Mouse (Mus musculus): ENCODE results near the gene Vps37c. TPM values are rescaled to one million over a fixed set of nuclear protein-coding genes. Genes with fewer than 3 reads are reported as not detected.

Vps37c gene
- polyA plus RNA-seq, 1 experiment from 2014 or later: 27.7 TPM

DNA sequence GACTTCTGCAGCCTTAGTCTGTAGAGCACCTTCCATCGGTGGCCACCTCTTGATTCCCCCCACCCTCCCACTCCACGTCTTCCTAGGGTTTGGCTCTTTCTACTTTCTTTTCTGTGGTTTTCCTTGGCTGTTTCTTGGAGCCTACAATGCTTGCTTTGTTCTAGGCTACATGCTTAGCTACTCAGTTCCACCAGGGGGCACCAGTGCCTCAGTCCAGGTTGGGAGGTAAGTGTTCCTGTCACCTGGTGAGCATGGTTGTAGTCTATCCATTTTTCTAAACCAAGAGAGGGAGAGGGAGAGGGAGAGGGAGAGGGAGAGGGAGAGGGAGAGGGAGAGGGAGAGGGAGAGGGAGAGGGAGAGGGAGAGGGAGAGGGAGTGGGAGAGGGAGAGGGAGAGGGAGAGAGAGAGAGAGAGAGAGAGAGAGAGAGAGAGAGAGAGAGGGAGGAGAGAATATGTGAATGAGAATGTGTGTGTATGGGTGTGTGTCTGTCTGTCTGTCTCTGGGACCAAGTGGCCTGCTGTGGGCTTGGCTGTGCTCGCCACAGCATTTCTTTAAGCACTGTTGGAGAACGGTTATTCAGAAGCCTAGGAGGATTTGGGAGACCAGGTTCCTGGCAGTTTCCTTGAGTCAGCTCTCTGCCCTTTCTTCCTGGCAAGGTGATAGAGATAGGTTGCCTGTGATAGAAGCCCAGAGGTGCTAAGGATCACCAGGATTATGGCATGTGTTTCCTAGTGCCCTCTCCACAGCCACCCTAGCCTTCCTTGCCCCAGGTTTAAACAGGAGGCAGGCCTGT, 26.3 kb downstream of the Vps37c start:
- Histone ChIP-seq H3K27me3 (replicated peaks; ENCODE audit: control insufficient read depth, insufficient read depth, low read length) (no peaks in the 10 kb centered on the region), H3K9ac (ENCODE audit: low read depth, low read length) (peak overlapping the region; percentile 31), H3K4me1 (ENCODE audit: control insufficient read depth, insufficient read depth, low read depth, low read length) (peaks cover 12% of the 10 kb centered on the region), H3K4me3 (ENCODE audit: low read length) (no peak overlapping the region), H3K27ac (ENCODE audit: low read depth, low read length) (peak overlapping the region; percentile 51), H3K36me3 (ENCODE audit: control insufficient read depth, insufficient read depth, low read length) (peaks cover 23% of the 10 kb centered on the region), H3K4me2 (ENCODE audit: low read length) (no peak overlapping the region), H3K9me3 (ENCODE audit: control insufficient read depth, low read length) (no peaks in the 10 kb centered on the region)
- ATAC-seq: peak; percentile 73
- 38% methylated on average over 4 of the region's 4 CpGs for WGBS

- Histone ChIP-seq H3K4me2 (ENCODE audit: low read length) (no peak overlapping the region), H3K27me3 (replicated peaks; ENCODE audit: control insufficient read depth, insufficient read depth, low read length) (no peaks in the 10 kb centered on the region), H3K9me3 (ENCODE audit: control insufficient read depth, low read length) (no peaks in the 10 kb centered on the region), H3K9ac (ENCODE audit: low read depth, low read length) (no peak overlapping the region), H3K36me3 (ENCODE audit: control insufficient read depth, insufficient read depth, low read length) (peaks cover 23% of the 10 kb centered on the region), H3K27ac (ENCODE audit: low read depth, low read length) (peak overlapping the region; percentile 51; the same call in 1 of the 2 replicates), H3K4me1 (ENCODE audit: control insufficient read depth, insufficient read depth, low read depth, low read length) (peaks cover 13% of the 10 kb centered on the region), H3K4me3 (ENCODE audit: low read length) (no peak overlapping the region)
- WGBS: 93% methylated on average over 6 of the region's 6 CpGs
- ATAC-seq: no peak
These were observed 26.9 kb downstream of the Vps37c start for GRCm38 (mm10) chr19:10715476-10715875.

- Histone ChIP-seq H3K27ac (ENCODE audit: low read depth, low read length) (no peak overlapping the region), H3K9me3 (ENCODE audit: control insufficient read depth, low read length) (no peaks in the 10 kb centered on the region), H3K36me3 (ENCODE audit: control insufficient read depth, insufficient read depth, low read length) (peaks cover 4% of the 10 kb centered on the region), H3K9ac (ENCODE audit: low read depth, low read length) (no peak overlapping the region), H3K4me3 (ENCODE audit: low read length) (no peak overlapping the region), H3K4me1 (ENCODE audit: control insufficient read depth, insufficient read depth, low read depth, low read length) (peaks cover 19% of the 10 kb centered on the region), H3K4me2 (ENCODE audit: low read length) (no peak overlapping the region), H3K27me3 (replicated peaks; ENCODE audit: control insufficient read depth, insufficient read depth, low read length) (no peaks in the 10 kb centered on the region)
- ATAC-seq: no peak
- WGBS: 64% methylated on average over 7 of the region's 7 CpGs
These were observed 29.8 kb downstream of the Vps37c start for GRCm38 (mm10) chr19:10718251-10718775.

- Histone ChIP-seq H3K9me3 (ENCODE audit: control insufficient read depth, low read length) (no peaks in the 10 kb centered on the region), H3K36me3 (ENCODE audit: control insufficient read depth, insufficient read depth, low read length) (no peaks in the 10 kb centered on the region), H3K9ac (ENCODE audit: low read depth, low read length) (no peak overlapping the region; the same call in 1 of the 2 replicates), H3K4me2 (ENCODE audit: low read length) (no peak overlapping the region), H3K27ac (ENCODE audit: low read depth, low read length) (no peak overlapping the region; the same call in 1 of the 2 replicates), H3K27me3 (replicated peaks; ENCODE audit: control insufficient read depth, insufficient read depth, low read length) (no peaks in the 10 kb centered on the region), H3K4me3 (ENCODE audit: low read length) (no peak overlapping the region), H3K4me1 (ENCODE audit: control insufficient read depth, insufficient read depth, low read depth, low read length) (peaks cover 20% of the 10 kb centered on the region)
- 11% methylated on average over 2 of the region's 2 CpGs for WGBS
- ATAC-seq: 0 out of 2 replicates have a peak, but pooled peaks have one; percentile 3
These were observed 31.2 kb downstream of the Vps37c start for GRCm38 (mm10) chr19:10719751-10720150.

DNA sequence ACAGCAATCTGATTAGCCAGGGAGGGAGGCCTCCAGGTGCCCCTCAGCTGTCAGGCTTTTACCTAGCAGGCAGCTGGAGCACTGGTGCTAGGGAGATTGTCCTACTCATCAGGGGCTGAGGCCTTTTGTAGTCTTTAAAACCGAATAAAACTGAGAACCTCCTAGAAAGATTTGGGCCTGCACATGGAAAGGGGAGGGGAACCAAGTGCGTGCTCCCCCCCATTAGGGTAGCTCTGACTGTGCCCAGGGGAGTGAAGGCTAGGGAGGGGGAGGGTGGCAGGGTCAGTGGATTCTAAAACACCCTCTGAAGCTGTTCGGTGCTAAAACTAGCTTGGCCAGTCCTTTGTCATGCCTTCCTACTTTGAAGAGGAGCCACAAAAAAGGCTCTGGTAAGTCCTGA, 32.0 kb downstream of the Vps37c start:
- 31% methylated on average over 3 of the region's 3 CpGs for WGBS
- peak overlapping the region; percentile 25; the same call in 1 of the 2 replicates for H3K27ac ChIP-seq (ENCODE audit: low read depth, low read length)

DNA sequence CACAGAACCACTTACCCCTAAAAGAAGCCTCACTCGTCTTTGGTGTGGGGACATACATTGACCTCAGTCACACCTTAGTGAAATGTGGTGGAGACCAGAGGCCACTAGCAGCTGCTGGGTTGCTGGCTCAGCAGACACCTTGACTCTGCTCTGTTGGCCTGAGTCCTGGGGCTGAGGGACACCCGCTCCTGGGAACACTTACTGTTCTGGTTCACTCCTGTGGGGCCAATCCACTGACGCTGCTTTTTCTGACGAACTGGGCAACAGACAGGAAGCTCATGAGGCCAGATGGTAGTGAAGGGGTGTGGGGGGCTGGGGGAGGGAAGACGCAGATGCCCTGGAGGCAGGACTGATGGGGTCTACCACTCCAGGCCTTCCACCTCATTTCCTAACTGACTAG, 32.5 kb downstream of the Vps37c start:
- Histone ChIP-seq H3K36me3 (ENCODE audit: control insufficient read depth, insufficient read depth, low read length) (no peaks in the 10 kb centered on the region), H3K9me3 (ENCODE audit: control insufficient read depth, low read length) (no peaks in the 10 kb centered on the region), H3K9ac (ENCODE audit: low read depth, low read length) (no peak overlapping the region), H3K4me2 (ENCODE audit: low read length) (no peak overlapping the region), H3K27me3 (replicated peaks; ENCODE audit: control insufficient read depth, insufficient read depth, low read length) (no peaks in the 10 kb centered on the region), H3K4me3 (ENCODE audit: low read length) (no peak overlapping the region), H3K27ac (ENCODE audit: low read depth, low read length) (no peak overlapping the region), H3K4me1 (ENCODE audit: control insufficient read depth, insufficient read depth, low read depth, low read length) (peaks cover 18% of the 10 kb centered on the region)
- 39% methylated on average over 5 of the region's 5 CpGs for WGBS
- no peak for ATAC-seq

More for the DNA sequence above, 32.0 kb downstream of the Vps37c start:
- H3K9me3 ChIP-seq (ENCODE audit: control insufficient read depth, low read length): no peaks in the 10 kb centered on the region
- H3K9ac ChIP-seq (ENCODE audit: low read depth, low read length): no peak overlapping the region
- peaks cover 18% of the 10 kb centered on the region for H3K4me1 ChIP-seq (ENCODE audit: control insufficient read depth, insufficient read depth, low read depth, low read length)
- no peak overlapping the region for H3K4me3 ChIP-seq (ENCODE audit: low read length)
- H3K36me3 ChIP-seq (ENCODE audit: control insufficient read depth, insufficient read depth, low read length): no peaks in the 10 kb centered on the region
- H3K27me3 ChIP-seq (replicated peaks; ENCODE audit: control insufficient read depth, insufficient read depth, low read length): no peaks in the 10 kb centered on the region
- ATAC-seq: no peak
- H3K4me2 ChIP-seq (ENCODE audit: low read length): no peak overlapping the region

- no peak overlapping the region for H3K4me3 ChIP-seq (ENCODE audit: low read length)
- H3K9ac ChIP-seq (ENCODE audit: low read depth, low read length): peak overlapping the region; percentile 32; the same call in 1 of the 2 replicates
- H3K4me1 ChIP-seq (ENCODE audit: control insufficient read depth, insufficient read depth, low read depth, low read length): peaks cover 18% of the 10 kb centered on the region
- no peaks in the 10 kb centered on the region for H3K27me3 ChIP-seq (replicated peaks; ENCODE audit: control insufficient read depth, insufficient read depth, low read length)
- H3K9me3 ChIP-seq (ENCODE audit: control insufficient read depth, low read length): no peaks in the 10 kb centered on the region
- peak overlapping the region; percentile 17; the same call in 1 of the 2 replicates for H3K4me2 ChIP-seq (ENCODE audit: low read length)
- H3K36me3 ChIP-seq (ENCODE audit: control insufficient read depth, insufficient read depth, low read length): no peaks in the 10 kb centered on the region
- ATAC-seq: peak; percentile 9; the same call in 1 of the 2 replicates
- 15% methylated on average over 13 of the region's 13 CpGs for WGBS
- peak overlapping the region; percentile 35 for H3K27ac ChIP-seq (ENCODE audit: low read depth, low read length)
These were observed 34.5 kb downstream of the Vps37c start for GRCm38 (mm10) chr19:10723084-10723483.

GRCm38 (mm10) chr19:10723649-10724048, 35.1 kb downstream of the Vps37c start:
- H3K36me3 ChIP-seq (ENCODE audit: control insufficient read depth, insufficient read depth, low read length): no peaks in the 10 kb centered on the region
- H3K4me3 ChIP-seq (ENCODE audit: low read length): no peak overlapping the region
- no peak overlapping the region for H3K9ac ChIP-seq (ENCODE audit: low read depth, low read length)
- 45% methylated on average over 5 of the region's 5 CpGs for WGBS
- no peaks in the 10 kb centered on the region for H3K9me3 ChIP-seq (ENCODE audit: control insufficient read depth, low read length)
- peak overlapping the region; percentile 35 for H3K27ac ChIP-seq (ENCODE audit: low read depth, low read length)
- peak; percentile 40 for ATAC-seq
- H3K4me1 ChIP-seq (ENCODE audit: control insufficient read depth, insufficient read depth, low read depth, low read length): peaks cover 18% of the 10 kb centered on the region
- no peak overlapping the region for H3K4me2 ChIP-seq (ENCODE audit: low read length)
- no peaks in the 10 kb centered on the region for H3K27me3 ChIP-seq (replicated peaks; ENCODE audit: control insufficient read depth, insufficient read depth, low read length)

- Histone ChIP-seq H3K4me1 (ENCODE audit: control insufficient read depth, insufficient read depth, low read depth, low read length) (peaks cover 17% of the 10 kb centered on the region), H3K9ac (ENCODE audit: low read depth, low read length) (no peak overlapping the region), H3K27me3 (replicated peaks; ENCODE audit: control insufficient read depth, insufficient read depth, low read length) (no peaks in the 10 kb centered on the region), H3K9me3 (ENCODE audit: control insufficient read depth, low read length) (no peaks in the 10 kb centered on the region), H3K4me3 (ENCODE audit: low read length) (no peak overlapping the region), H3K27ac (ENCODE audit: low read depth, low read length) (no peak overlapping the region), H3K4me2 (ENCODE audit: low read length) (no peak overlapping the region), H3K36me3 (ENCODE audit: control insufficient read depth, insufficient read depth, low read length) (no peaks in the 10 kb centered on the region)
- ATAC-seq: no peak
- WGBS: 76% methylated on average over 13 of the region's 13 CpGs
These were observed 36.3 kb downstream of the Vps37c start for GRCm38 (mm10) chr19:10724629-10725363.
